Mouse (Mus musculus): ENCODE results near the gene Pex6.

Gene Pex6

DNA sequence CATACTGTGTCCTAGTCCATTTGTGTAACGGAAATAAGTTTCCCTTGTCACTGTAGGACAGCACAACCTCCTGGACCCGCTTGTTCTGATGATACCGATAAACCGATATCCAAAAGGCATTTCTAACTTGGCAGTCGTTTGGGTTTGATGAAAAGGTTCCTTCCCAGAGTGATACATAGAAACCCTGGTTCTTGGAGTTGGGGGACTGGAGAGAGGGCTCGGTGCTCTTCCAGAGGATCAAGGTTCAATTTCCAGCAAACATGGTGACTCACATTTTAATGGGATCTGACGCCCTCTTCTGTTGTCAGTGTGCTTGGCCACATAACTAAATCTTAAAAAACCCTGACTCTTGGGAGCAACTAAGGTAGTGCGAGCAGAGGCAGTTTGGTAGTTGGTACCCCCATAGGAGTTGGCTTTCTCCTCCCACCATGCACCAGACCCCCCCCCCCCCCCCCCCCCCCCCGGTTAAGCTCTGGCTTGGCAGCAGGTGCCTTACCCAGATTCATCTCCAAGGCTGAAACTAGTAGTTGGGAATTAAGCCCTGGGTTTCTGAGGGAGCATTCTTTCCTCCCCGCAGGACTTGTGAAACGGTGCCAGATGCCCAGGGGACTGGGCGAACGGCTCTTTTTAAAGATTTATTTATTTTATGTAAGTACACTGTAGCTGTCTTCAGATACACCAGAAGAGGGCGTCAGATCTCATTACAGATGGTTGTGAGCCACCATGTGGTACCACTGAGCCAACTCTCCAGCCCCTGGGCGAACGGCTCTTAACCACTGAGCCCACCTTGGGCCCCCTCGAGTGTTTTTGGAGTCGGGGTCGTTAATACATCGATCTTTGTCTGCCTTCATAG is 62.2 kb downstream of the Pex6 start:
- DNase-seq (ENCODE audit: extremely low spot score, low spot score): peak; percentile 42

GRCm38 (mm10) chr17:46774131-46774472 is 62.8 kb downstream of the Pex6 start:
- DNase-seq (ENCODE audit: extremely low spot score, low spot score): peak; percentile 32

- no peak for DNase-seq (ENCODE audit: extremely low spot score, low spot score)
Observed at GRCm38 (mm10) chr17:46775070-46775469, 63.8 kb downstream of the Pex6 start.
